Mouse (Mus musculus) kidney, adult 2 months (tissue): Measurements from ENCODE around the gene Cd5.

Experiments used
- CTCF ChIP-seq: fragments of 200-500 bp; conservative IDR thresholded peaks from 2 replicates; pipeline ENCODE4 v1.5.1; 2011; ENCODE audit warnings: low read depth, mild to moderate bottlenecking, control low read depth, low read length, moderate library complexity, mixed read lengths; ENCODE audit not compliant: insufficient read depth, insufficient read length
- POLR2A ChIP-seq: fragments of 200-500 bp; IDR thresholded peaks from one replicate; pipeline ENCODE4 v1.6.1; 2011; ENCODE audit warnings: low read depth, low read length, control low read depth

- TF ChIP-seq CTCF, result no peak
- TF ChIP-seq POLR2A, result no peak
Measured at GRCm38 (mm10) chr19:10695801-10696200, 43.0 kb downstream of the Cd5 start.
